Mouse (Mus musculus): ENCODE measurements at regions not wholly inside any gene's neighbourhood (a gene's known extent, or its start where the extent isn't known, plus 50 kb on each side); places are given as distances from the start of the nearest gene placed in this dataset.

DNA sequence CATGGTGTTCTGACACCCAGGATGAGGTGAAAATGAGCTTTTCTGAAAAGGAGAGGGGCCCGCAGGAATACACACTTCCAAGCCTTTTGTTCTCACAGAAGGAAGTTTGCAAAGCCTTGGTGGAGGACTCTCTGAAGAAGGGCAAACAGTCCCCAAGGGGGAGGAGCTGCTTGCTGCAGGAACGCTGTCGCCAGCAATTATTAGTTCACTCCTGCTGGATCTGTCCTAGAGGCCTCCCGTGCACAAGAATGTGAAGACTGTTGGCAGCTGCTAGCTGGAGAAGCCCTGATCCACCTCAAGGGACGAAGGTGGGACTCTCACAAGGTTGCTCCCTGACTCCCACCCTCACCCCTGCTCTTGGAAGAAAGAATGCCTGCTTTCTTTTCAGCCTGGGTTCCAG is 85.6 kb upstream of the Olfm4 start:
- 9% methylated on average over 5 of the region's 5 CpGs for WGBS

DNA sequence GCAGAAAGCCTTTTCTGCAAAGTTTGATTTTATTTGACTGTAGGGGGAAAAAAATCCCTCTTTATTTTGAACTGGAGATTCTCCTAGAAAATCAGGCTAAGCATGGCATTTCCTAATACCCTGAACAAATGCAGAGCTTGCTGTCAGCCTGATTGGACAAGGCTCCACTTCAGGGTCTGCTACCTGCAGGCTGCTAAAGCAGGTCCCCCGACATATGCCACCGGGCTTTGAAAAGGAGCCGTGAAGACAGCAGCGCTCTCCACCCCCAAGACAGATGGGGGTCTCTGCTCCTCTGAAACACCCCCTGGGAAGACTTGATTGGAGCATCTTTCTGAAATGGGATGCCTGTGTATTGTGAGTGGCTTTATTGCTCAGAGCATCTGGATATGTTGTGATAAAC is 90.6 kb upstream of the Olfm4 start:
- Histone ChIP-seq H3K27me3 (replicated peaks; ENCODE audit: control insufficient read depth, insufficient read depth, low read length) (no peaks in the 10 kb centered on the region), H3K9me3 (ENCODE audit: control insufficient read depth, low read length) (no peaks in the 10 kb centered on the region), H3K9ac (replicated peaks; ENCODE audit: low read depth, low read length) (no peak overlapping the region), H3K4me3 (replicated peaks; ENCODE audit: low read length) (no peak overlapping the region), H3K27ac (ENCODE audit: low read length) (no peak overlapping the region), H3K36me3 (ENCODE audit: control insufficient read depth, insufficient read depth) (no peaks in the 10 kb centered on the region), H3K4me2 (ENCODE audit: low read length) (no peak overlapping the region), H3K4me1 (replicated peaks; ENCODE audit: control insufficient read depth, insufficient read depth, low read length) (peaks cover 7% of the 10 kb centered on the region)
- no peak for ATAC-seq
- 73% methylated on average over 4 of the region's 4 CpGs for WGBS

More for the DNA sequence above, 85.6 kb upstream of the Olfm4 start:
- H3K4me3 ChIP-seq (replicated peaks; ENCODE audit: low read length), result no peak overlapping the region
- no peak for ATAC-seq
- no peaks in the 10 kb centered on the region for H3K4me1 ChIP-seq (replicated peaks; ENCODE audit: control insufficient read depth, insufficient read depth, low read length)
- H3K27me3 ChIP-seq (replicated peaks; ENCODE audit: control insufficient read depth, insufficient read depth, low read length), result no peaks in the 10 kb centered on the region
- no peaks in the 10 kb centered on the region for H3K36me3 ChIP-seq (ENCODE audit: control insufficient read depth, insufficient read depth)
- H3K9me3 ChIP-seq (ENCODE audit: control insufficient read depth, low read length), result no peaks in the 10 kb centered on the region
- H3K4me2 ChIP-seq (ENCODE audit: low read length), result no peak overlapping the region
- no peak overlapping the region for H3K9ac ChIP-seq (replicated peaks; ENCODE audit: low read depth, low read length)
- no peak overlapping the region for H3K27ac ChIP-seq (ENCODE audit: low read length)

DNA sequence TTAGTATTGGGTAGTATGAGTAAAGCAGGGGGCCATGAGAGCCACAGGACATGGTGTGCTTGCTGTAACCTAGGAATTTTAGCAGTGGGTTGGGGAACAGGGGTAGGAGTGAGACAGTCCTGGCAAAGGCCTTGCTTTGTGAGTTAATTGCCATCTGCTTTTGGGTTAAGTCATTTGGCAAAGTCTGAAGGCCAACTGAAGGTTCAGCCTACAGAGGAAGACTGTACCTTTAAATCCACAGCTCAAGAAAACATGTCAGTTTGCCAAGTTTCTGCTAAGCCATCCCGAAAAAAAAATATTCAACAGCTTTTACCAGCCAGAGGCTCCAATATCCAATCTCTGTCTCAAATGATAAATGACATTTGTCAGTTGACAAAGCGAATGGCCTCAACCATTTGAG is 93.2 kb upstream of the Olfm4 start:
- Histone ChIP-seq H3K9ac (replicated peaks; ENCODE audit: low read depth, low read length) (no peak overlapping the region), H3K4me3 (replicated peaks; ENCODE audit: low read length) (no peak overlapping the region), H3K27ac (ENCODE audit: low read length) (peak overlapping the region; percentile 19; the same call in 1 of the 2 replicates), H3K9me3 (ENCODE audit: control insufficient read depth, low read length) (no peaks in the 10 kb centered on the region), H3K27me3 (replicated peaks; ENCODE audit: control insufficient read depth, insufficient read depth, low read length) (no peaks in the 10 kb centered on the region), H3K4me1 (replicated peaks; ENCODE audit: control insufficient read depth, insufficient read depth, low read length) (peaks cover 7% of the 10 kb centered on the region), H3K36me3 (ENCODE audit: control insufficient read depth, insufficient read depth) (no peaks in the 10 kb centered on the region), H3K4me2 (ENCODE audit: low read length) (no peak overlapping the region)
- 51% methylated on average over 2 of the region's 2 CpGs for WGBS
- 0 out of 2 replicates have a peak, but pooled peaks have one; percentile 63 for ATAC-seq

DNA sequence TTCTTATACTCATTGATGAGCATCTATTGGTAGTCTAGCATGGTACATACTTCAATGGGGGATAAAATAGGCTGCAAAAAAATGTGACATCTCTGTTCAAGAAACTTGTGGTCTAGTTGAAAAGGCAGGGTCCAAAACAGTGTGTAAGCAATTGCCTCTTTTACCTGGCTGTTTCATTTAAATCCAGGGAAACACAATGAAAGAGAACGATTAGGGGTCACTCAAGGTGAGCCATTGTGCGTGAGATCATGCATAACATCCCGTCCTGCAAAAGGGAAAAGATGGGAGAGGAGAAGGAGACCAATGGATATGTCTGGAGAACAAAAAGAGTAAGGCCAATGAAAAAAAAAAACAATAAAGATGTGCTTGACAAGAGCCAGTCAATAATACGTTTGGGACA is 93.6 kb upstream of the Olfm4 start:
- no peak for ATAC-seq
- no peaks in the 10 kb centered on the region for H3K9me3 ChIP-seq (ENCODE audit: control insufficient read depth, low read length)
- H3K27me3 ChIP-seq (replicated peaks; ENCODE audit: control insufficient read depth, insufficient read depth, low read length), result no peaks in the 10 kb centered on the region
- H3K27ac ChIP-seq (ENCODE audit: low read length), result no peak overlapping the region
- H3K4me3 ChIP-seq (replicated peaks; ENCODE audit: low read length), result no peak overlapping the region
- no peak overlapping the region for H3K4me2 ChIP-seq (ENCODE audit: low read length)
- WGBS, result 84% methylated on average over 4 of the region's 4 CpGs
- peaks cover 7% of the 10 kb centered on the region for H3K4me1 ChIP-seq (replicated peaks; ENCODE audit: control insufficient read depth, insufficient read depth, low read length)
- no peak overlapping the region for H3K9ac ChIP-seq (replicated peaks; ENCODE audit: low read depth, low read length)
- no peaks in the 10 kb centered on the region for H3K36me3 ChIP-seq (ENCODE audit: control insufficient read depth, insufficient read depth)

DNA sequence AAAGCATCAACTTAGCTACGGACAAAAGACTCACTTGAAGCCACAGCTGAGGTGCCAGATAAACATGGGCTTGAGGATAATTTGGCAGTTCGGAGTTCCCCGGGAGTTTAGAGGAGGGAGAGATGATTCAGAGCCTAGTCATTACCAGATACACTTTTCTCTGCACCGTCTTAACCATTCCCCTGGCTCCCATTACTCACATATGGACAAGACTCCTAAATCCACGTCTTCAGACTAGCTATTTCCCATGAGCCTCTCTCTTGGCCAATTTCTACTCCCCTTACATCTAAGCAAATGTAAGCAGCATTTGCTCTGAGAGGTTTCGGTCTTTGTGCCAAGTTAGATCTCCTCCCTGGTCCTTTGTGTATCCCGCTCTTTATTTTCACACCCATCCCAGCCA is 100.4 kb upstream of the Olfm4 start:
- no peak overlapping the region for H3K27ac ChIP-seq (ENCODE audit: low read length)
- ATAC-seq, result no peak
- H3K9me3 ChIP-seq (ENCODE audit: control insufficient read depth, low read length), result no peaks in the 10 kb centered on the region
- 55% methylated on average over 7 of the region's 7 CpGs for WGBS
- H3K4me2 ChIP-seq (ENCODE audit: low read length), result no peak overlapping the region
- no peak overlapping the region for H3K9ac ChIP-seq (replicated peaks; ENCODE audit: low read depth, low read length)
- no peaks in the 10 kb centered on the region for H3K27me3 ChIP-seq (replicated peaks; ENCODE audit: control insufficient read depth, insufficient read depth, low read length)
- peaks cover 21% of the 10 kb centered on the region for H3K4me1 ChIP-seq (replicated peaks; ENCODE audit: control insufficient read depth, insufficient read depth, low read length)
- no peaks in the 10 kb centered on the region for H3K36me3 ChIP-seq (ENCODE audit: control insufficient read depth, insufficient read depth)
- H3K4me3 ChIP-seq (replicated peaks; ENCODE audit: low read length), result no peak overlapping the region

DNA sequence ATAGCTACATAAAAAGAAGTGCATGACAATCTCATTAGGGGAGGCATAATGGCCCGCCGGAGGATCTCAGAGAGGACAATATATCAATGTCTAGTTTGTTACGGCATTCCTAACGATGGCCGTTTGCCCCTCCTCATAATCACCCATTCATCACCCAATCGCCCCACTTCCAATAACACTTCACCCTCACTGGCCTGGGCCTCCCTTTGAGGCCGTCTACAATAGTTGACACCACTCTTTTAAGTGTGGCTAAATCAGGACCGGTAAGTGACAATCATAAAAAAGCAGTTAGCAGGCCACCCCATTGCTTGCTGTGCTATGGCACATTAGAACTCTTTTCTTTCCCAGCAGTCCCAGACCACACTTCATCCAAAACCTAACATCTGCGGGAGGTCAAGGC is 102.2 kb upstream of the Olfm4 start:
- Histone ChIP-seq H3K4me2 (ENCODE audit: low read length) (no peak overlapping the region), H3K27ac (ENCODE audit: low read length) (no peak overlapping the region), H3K9me3 (ENCODE audit: control insufficient read depth, low read length) (no peaks in the 10 kb centered on the region), H3K4me3 (replicated peaks; ENCODE audit: low read length) (no peak overlapping the region), H3K27me3 (replicated peaks; ENCODE audit: control insufficient read depth, insufficient read depth, low read length) (0 out of 2 replicates have a peak, but pooled peaks cover 2% of the 10 kb centered on the region), H3K36me3 (ENCODE audit: control insufficient read depth, insufficient read depth) (no peaks in the 10 kb centered on the region), H3K4me1 (replicated peaks; ENCODE audit: control insufficient read depth, insufficient read depth, low read length) (peaks cover 27% of the 10 kb centered on the region), H3K9ac (replicated peaks; ENCODE audit: low read depth, low read length) (no peak overlapping the region)
- ATAC-seq, result no peak
- 31% methylated on average over 9 of the region's 9 CpGs for WGBS

DNA sequence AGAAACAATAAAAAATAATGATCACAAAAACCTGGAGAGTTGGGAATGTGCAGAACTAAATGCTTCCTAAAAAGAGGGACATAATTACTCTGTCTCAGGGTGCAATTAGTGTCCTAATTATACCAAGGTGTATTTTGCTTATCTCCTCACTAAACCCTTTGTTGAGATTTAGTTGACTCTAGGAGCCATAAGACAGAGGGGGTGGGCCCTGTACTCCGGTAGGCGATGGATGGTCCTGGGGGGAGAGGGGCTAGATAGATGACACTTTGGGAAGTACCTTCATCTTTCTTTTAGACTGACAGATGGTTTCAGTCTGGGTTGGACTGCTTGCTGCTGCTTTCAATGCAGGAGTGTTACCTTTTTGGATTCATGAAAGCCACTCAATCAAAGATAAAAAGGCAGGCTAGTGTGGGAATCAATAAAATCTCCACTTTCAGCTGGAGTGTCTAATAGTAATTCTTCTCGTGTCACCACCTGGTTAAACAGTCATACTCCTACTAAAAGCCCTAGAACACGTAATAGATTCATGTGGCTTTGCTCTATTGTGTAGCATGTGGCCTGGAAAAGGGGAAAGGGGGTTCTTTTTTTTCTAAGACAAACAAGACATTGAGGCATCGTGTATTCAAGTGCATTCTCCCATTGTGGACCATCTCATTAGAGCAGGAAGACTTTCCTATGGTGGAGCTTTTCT is 103.7 kb upstream of the Olfm4 start:
- ATAC-seq, result peak; percentile 46
- Histone ChIP-seq H3K9ac (replicated peaks; ENCODE audit: low read depth, low read length) (no peak overlapping the region), H3K36me3 (ENCODE audit: control insufficient read depth, insufficient read depth) (no peaks in the 10 kb centered on the region), H3K9me3 (ENCODE audit: control insufficient read depth, low read length) (no peaks in the 10 kb centered on the region), H3K27me3 (replicated peaks; ENCODE audit: control insufficient read depth, insufficient read depth, low read length) (0 out of 2 replicates have a peak, but pooled peaks cover 2% of the 10 kb centered on the region), H3K4me2 (ENCODE audit: low read length) (no peak overlapping the region), H3K4me3 (replicated peaks; ENCODE audit: low read length) (no peak overlapping the region), H3K4me1 (replicated peaks; ENCODE audit: control insufficient read depth, insufficient read depth, low read length) (peaks cover 27% of the 10 kb centered on the region), H3K27ac (ENCODE audit: low read length) (peak overlapping the region; percentile 76)
- 14% methylated on average over 5 of the region's 5 CpGs for WGBS

GRCm38 (mm10) chr14:79879333-79880035 is 104.4 kb upstream of the Olfm4 start:
- Histone ChIP-seq H3K4me1 (replicated peaks; ENCODE audit: control insufficient read depth, insufficient read depth, low read length) (peaks cover 27% of the 10 kb centered on the region), H3K27me3 (replicated peaks; ENCODE audit: control insufficient read depth, insufficient read depth, low read length) (0 out of 2 replicates have a peak, but pooled peaks cover 2% of the 10 kb centered on the region), H3K36me3 (ENCODE audit: control insufficient read depth, insufficient read depth) (no peaks in the 10 kb centered on the region), H3K27ac (ENCODE audit: low read length) (peak overlapping the region; percentile 77), H3K4me3 (replicated peaks; ENCODE audit: low read length) (no peak overlapping the region), H3K4me2 (ENCODE audit: low read length) (peak overlapping the region; percentile 0; the same call in 1 of the 2 replicates), H3K9me3 (ENCODE audit: control insufficient read depth, low read length) (no peaks in the 10 kb centered on the region), H3K9ac (replicated peaks; ENCODE audit: low read depth, low read length) (no peak overlapping the region)
- ATAC-seq, result peak; percentile 80
- WGBS, result 15% methylated on average over 11 of the region's 11 CpGs

GRCm38 (mm10) chr14:79878285-79879019 is 105.4 kb upstream of the Olfm4 start:
- Histone ChIP-seq H3K4me1 (replicated peaks; ENCODE audit: control insufficient read depth, insufficient read depth, low read length) (peaks cover 27% of the 10 kb centered on the region), H3K27me3 (replicated peaks; ENCODE audit: control insufficient read depth, insufficient read depth, low read length) (0 out of 2 replicates have a peak, but pooled peaks cover 2% of the 10 kb centered on the region), H3K27ac (ENCODE audit: low read length) (no peak overlapping the region; the same call in 1 of the 2 replicates), H3K9ac (replicated peaks; ENCODE audit: low read depth, low read length) (no peak overlapping the region), H3K9me3 (ENCODE audit: control insufficient read depth, low read length) (no peaks in the 10 kb centered on the region), H3K36me3 (ENCODE audit: control insufficient read depth, insufficient read depth) (no peaks in the 10 kb centered on the region), H3K4me2 (ENCODE audit: low read length) (no peak overlapping the region), H3K4me3 (replicated peaks; ENCODE audit: low read length) (no peak overlapping the region)
- no peak for ATAC-seq
- 60% methylated on average over 17 of the region's 17 CpGs for WGBS

Measured in forebrain, embryonic 16.5 days (tissue).